Mouse (Mus musculus): ENCODE measurements at regions not wholly inside any gene's neighbourhood (a gene's known extent, or its start where the extent isn't known, plus 50 kb on each side); places are given as distances from the start of the nearest gene placed in this dataset.

- no peak for DNase-seq (ENCODE audit: low read depth, low spot score)
These were observed 379.0 kb upstream of the Prickle1 start for GRCm38 (mm10) chr15:93974727-93975126.

- no peak for DNase-seq (ENCODE audit: low read depth, low spot score)
These were observed 377.3 kb upstream of the Prickle1 start for GRCm38 (mm10) chr15:93972979-93973378.

DNA sequence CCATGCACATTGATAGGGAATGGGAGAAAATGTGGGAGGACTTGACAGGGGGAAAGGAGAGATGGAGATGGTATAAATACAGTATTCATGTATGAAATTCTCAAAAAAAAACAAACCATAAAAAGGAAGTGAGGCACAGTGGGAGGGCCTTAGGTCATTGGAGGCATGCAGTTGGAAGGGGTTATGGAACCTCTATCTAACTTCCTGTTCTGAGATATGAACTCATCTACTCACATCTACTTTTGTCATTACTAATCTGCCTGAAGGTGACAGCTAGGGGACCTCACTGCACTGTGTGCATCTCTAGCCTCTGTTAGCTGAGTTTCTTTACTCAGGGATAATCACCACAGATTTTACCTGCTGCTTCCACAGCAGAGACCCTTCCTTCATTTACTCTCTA lies 366.3 kb upstream of the Prickle1 start:
- DNase-seq (ENCODE audit: low read depth, low spot score), result no peak

DNA sequence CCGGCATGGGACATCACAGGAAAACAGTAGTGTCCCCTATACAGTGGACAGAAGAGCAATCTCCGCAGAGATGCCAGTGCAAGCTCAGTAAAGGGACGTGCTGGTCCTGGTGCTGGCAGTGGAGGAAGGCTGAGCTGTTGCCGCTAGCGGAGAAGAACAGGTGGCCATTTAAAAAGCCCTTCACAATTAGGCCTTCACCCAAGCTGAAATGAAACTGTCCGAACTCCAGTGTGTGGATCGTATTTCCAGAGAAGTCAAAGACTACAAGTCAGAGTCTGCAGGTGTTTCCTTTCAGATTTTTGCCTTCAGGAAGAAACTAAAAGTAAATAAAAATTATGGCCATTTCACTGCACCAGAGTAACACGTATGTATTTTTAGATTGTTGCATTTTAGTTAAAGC lies 364.2 kb upstream of the Prickle1 start:
- DNase-seq (ENCODE audit: low read depth, low spot score), result no peak

DNA sequence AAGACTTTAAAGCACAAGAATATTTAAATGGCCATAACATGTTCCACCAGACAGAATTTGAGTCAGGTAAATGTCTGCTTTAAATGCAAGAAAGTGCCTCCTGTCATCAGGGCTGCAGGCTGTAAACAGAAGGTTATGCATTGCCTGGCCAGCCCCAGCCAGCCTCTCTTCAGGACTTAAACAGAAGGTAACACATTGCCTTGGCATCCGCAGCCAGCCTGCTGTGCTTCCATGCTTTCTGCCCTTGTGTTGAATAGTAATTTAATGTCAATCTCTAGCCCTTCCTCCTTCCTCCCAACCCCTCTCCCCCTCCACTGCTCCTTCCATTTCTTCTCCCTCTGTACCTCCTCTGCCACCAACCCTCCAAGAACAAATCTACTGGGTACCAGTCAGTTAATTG lies 362.4 kb upstream of the Prickle1 start:
- DNase-seq (ENCODE audit: low read depth, low spot score), result no peak

- no peak for DNase-seq (ENCODE audit: low read depth, low spot score)
These were observed 361.1 kb upstream of the Prickle1 start for GRCm38 (mm10) chr15:93956801-93957200.

- no peak for DNase-seq (ENCODE audit: low read depth, low spot score)
These were observed 357.9 kb upstream of the Prickle1 start for GRCm38 (mm10) chr15:93953548-93953947.

- DNase-seq (ENCODE audit: low read depth, low spot score), result no peak
These were observed 354.8 kb upstream of the Prickle1 start for GRCm38 (mm10) chr15:93950441-93950840.

DNA sequence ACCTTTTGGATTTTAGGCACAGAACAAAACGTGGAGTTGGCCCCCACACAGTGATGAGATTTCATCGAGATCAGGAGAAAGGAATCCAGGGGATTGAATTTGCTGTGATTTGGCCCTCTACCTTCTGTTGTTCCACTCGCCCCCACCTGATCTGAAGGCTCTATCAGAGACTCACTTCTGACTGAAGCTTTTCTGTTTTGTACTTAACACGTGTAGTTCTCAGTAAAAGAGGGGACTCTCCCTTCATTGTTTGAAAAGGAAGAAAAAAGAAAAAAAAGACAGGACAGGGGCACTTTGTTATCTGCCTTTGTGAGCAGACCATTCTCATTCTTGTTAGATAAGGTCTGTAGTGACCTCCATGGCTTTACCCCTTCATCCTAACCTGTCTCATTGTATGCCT lies 353.2 kb upstream of the Prickle1 start:
- no peak for DNase-seq (ENCODE audit: low read depth, low spot score)

DNA sequence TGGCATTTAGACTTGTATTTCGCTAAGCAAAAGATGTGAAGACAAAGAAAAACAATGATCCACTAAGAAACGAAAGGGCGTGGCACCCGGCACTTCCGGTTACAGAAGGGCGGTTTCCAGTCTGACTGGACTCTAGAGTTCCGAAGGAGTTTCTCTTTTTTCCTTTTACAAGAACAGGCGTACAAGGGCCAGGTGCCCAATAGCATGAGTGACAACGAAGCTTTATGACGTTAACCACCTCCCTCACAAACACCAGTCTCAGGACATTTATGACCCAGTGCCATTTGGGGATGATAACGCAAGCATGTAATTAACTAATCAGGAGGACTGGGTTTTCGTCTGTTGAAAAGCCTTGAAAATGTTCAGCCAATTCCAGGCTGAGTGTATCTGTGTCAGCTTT lies 347.9 kb upstream of the Prickle1 start:
- DNase-seq (ENCODE audit: low read depth, low spot score), result no peak

- DNase-seq (ENCODE audit: low read depth, low spot score), result no peak
These were observed 337.3 kb upstream of the Prickle1 start for GRCm38 (mm10) chr15:93932971-93933496.

DNA sequence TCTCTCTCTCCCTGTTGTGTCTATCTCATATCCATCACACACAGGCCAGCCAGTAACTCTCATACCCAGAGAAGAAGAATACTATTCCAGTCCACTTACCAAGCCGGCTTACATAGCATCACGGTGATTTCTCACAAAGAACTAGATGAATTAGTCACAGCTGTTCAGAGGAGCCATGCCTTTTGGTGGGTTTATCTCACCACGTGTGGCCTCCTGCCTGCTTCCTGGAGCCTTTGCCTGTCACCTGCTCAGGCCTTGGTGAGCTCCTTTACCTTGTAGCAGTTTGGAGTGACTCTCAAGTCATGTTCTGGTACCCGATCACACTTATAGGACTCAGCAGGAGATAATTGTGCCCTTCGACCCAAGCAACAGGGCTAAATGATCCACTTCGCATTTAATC lies 331.2 kb upstream of the Prickle1 start:
- DNase-seq (ENCODE audit: low read depth, low spot score), result no peak

DNA sequence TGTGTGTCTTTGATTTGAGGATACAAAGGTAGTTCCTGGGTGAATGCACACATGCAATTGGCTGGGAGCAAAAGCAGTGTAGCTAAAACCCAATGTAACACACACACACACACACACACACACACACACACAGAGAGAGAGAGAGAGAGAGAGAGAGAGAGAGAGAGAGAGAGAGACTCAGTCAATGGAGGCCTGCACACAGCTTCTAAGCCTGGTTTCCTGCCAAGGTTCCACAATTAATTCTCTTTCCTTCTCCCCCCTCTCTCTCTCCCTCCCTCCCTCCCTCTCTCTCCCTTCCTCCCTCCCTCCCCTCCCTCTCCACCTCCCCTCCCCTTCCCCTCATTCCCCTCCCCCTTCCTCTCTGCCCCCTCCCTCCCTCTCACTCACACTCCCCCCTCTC lies 330.6 kb upstream of the Prickle1 start:
- no peak for DNase-seq (ENCODE audit: low read depth, low spot score)

GRCm38 (mm10) chr15:93921457-93922234 lies 326.0 kb upstream of the Prickle1 start:
- no peak for DNase-seq (ENCODE audit: low read depth, low spot score)

- no peak for DNase-seq (ENCODE audit: low read depth, low spot score)
These were observed 325.3 kb upstream of the Prickle1 start for GRCm38 (mm10) chr15:93920996-93921395.

GRCm38 (mm10) chr15:93919577-93919976 lies 323.9 kb upstream of the Prickle1 start:
- DNase-seq (ENCODE audit: low read depth, low spot score), result no peak

- no peak for DNase-seq (ENCODE audit: low read depth, low spot score)
These were observed 321.2 kb upstream of the Prickle1 start for GRCm38 (mm10) chr15:93916856-93917255.

GRCm38 (mm10) chr15:93913462-93913861 lies 317.8 kb upstream of the Prickle1 start:
- DNase-seq (ENCODE audit: low read depth, low spot score), result peak; percentile 41

DNA sequence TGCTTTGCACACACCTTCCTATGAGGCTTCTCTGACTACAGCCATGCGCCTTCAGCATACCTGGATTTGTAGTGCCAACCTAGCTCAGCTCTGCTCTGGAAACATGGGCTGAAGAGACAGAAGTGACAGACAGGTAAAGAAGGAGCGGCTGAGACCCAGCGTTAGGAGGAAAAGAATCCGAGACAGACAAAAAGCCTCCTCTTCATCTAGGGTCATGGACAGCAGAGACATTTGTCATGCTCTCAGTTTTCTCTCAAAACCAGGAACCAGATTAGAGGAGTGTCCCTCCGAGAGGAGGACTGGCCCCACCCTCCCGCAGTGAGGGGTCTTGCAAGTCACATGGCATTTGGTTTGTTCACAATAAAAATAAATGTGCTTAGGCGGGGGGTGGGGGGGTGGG lies 317.4 kb upstream of the Prickle1 start:
- DNase-seq (ENCODE audit: low read depth, low spot score), result no peak

DNA sequence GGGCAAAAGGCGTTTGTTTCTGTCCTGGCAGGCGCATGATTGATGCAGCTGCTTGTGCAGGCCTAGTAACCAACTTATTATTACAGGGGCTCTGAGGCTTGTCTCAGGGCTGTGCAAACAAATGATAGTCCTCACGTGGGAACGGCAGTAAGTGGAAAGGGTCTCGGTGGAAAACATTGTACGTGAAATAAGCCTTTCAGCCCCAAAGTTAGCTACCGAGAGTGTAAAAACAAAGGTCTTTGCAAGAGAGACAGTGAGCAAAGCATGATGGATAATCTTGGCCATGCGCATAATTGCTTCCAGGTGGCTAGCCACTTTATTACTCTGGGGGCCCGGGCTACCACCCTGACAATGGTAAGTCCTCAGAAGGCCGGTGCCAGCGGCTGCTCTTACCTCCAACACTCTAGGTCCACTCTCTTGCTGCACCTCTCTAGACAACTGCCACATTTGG lies 315.3 kb upstream of the Prickle1 start:
- DNase-seq (ENCODE audit: low read depth, low spot score), result no peak

DNA sequence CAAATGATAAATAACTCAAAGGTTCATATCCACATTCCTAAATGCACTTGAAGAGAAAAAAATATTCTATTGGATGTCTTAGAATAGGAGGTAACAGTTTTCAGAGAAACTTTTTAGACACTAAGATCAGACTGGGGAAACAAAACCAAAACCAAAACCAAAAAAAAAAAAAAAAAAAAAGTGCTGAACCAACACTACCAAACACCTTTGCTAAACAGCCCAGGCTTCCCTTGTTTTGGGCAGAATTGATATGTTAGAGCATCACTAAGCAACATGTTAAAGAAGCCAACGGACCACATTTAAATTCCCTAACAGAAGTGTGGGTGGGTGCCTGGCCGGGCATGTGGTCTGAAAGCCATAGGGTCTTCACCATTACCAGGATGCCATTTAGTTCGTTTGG lies 314.5 kb upstream of the Prickle1 start:
- no peak for DNase-seq (ENCODE audit: low read depth, low spot score)

DNA sequence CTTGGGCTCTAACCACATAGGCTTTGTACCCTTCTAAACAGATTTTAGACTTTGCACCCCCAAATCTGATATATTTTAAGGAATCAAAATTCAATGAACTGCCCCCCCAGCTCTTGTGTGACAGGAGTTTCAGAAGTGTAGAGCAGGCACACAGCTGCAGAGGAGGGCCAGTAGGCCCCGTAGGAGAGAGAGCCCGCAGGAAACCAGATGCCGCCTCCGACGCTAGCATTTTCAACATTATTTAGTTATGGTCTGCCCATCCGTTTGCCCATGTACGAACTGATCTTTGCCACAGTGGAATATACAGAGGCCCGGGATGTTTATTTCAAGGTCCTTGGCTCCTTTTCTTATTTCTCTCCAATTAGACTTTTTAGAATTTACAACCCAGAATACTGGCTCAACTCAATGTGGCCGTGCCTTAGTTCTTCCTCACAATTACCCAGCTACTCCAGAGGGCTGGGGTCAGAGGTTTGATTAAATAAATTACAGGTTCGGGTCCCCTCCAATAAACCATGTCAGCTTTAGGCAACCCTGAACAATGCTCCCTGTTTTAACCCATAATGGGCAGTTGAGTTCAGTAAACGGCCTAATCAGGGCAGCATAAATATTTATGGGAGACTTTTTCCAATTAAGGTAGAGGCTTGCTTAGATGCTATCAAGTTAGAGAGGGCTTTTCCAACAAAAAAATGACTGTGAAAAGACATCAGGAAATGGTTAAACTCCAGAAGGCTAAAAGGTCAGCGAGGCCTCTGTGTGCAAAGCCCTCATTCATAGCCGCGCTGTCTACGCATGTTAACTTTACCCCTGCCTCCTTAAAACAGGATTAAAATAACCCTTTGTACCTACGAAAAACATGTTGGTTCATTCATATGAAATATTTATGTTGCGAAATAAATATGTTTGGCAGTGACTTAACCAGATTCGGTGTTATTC lies 308.2 kb upstream of the Prickle1 start:
- no peak for DNase-seq (ENCODE audit: low read depth, low spot score)
